Mouse (Mus musculus): Measurements from ENCODE around the gene Dynlt3.
"Not testable (repeated sequence)": the region's sequence is repeated elsewhere in the genome, so short reads cannot be mapped to it uniquely, and the experiment has no call there.

The Dynlt3 gene

GRCm38 (mm10) chrX:9662391-9663111 is at the start of gene Dynlt3:
Gene Dynlt3 (minus strand): TSS chrX:9663003.
- DNase-seq (ENCODE audit: low spot score): peak; percentile 81

GRCm38 (mm10) chrX:9699815-9700214 is 37.0 kb upstream of the Dynlt3 start:
- no peak for DNase-seq (ENCODE audit: low spot score)

- no peak for DNase-seq (ENCODE audit: low spot score)
Measured at GRCm38 (mm10) chrX:9695997-9696396, 33.2 kb upstream of the Dynlt3 start.

GRCm38 (mm10) chrX:9672040-9672439 is 9.2 kb upstream of the Dynlt3 start:
- DNase-seq (ENCODE audit: low spot score): no peak

- DNase-seq (ENCODE audit: low spot score): no peak
Measured at GRCm38 (mm10) chrX:9671418-9671817, 8.6 kb upstream of the Dynlt3 start.

GRCm38 (mm10) chrX:9652806-9653205 is 10.0 kb downstream of the Dynlt3 start:
- DNase-seq (ENCODE audit: low spot score): no peak

GRCm38 (mm10) chrX:9640594-9640993 is 22.2 kb downstream of the Dynlt3 start:
- not testable (repeated sequence) for DNase-seq (ENCODE audit: low spot score)

GRCm38 (mm10) chrX:9640126-9640525 is 22.7 kb downstream of the Dynlt3 start:
- not testable (repeated sequence) for DNase-seq (ENCODE audit: low spot score)

Measured in testis, postnatal 10 days (tissue).